Mouse (Mus musculus): ENCODE results near the gene Slamf8. TPM values are rescaled to one million over a fixed set of nuclear protein-coding genes. Genes with fewer than 3 reads are reported as not detected.

Gene Slamf8
- total RNA-seq, 2 experiments from 2014 or later, result 0.14 TPM; not detected in 1

DNA sequence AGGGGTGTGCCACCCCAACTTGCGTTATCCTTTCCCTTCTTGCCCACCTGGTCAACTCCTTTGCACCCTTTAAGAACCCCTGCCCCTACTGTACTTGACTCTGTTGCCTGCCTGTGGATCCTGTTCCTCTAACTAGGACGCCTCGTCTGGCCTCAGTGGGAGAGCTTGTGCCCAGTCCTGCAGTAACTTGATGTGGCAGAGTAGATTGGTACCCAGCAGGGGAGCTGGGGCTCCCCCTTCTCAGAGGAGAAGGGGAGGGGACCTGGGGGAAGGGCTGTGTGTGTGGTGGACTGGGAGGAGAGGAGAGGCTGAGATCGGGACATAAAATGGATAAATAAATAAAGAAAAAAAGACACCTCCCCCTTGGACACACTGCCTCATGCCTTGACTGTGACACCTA is 5.3 kb downstream of the Slamf8 start:
- no peak for TF ChIP-seq CTCF (IDR thresholded peaks at IDR 0.05)
- intact Hi-C loops (cut with DNase I), result no loop called here
- DNase-seq, result no peak
- H3K27ac ChIP-seq, result no peak overlapping the region
- H3K4me3 ChIP-seq, result no peak overlapping the region

GRCm38 (mm10) chr1:172584271-172584670 is 6.1 kb downstream of the Slamf8 start:
- TF ChIP-seq CTCF (IDR thresholded peaks at IDR 0.05), result no peak
- intact Hi-C loops (cut with DNase I), result no loop called here
- no peak for DNase-seq
- H3K4me3 ChIP-seq, result no peak overlapping the region
- no peak overlapping the region for H3K27ac ChIP-seq

DNA sequence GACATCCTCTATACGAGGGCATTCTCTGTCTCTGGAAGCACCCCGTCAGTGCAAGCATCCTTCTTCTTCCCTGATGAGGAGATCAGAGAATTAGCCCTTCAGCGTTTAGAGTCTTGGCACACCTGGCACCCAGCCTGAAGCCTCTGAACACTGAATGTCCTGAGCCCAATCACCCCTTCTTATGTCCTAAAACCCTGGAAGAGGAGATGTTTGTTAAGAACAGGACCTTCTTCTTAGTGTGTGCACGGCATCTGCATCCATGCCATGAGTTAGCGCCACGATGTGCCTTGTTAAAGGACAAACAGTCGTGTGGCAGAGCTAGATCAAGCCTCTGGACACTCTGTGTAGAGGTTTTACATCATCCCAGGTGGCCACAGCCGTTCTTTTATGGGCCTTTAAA is 7.9 kb downstream of the Slamf8 start:
- intact Hi-C loops (cut with DNase I), result no loop called here
- DNase-seq, result no peak
- TF ChIP-seq CTCF (IDR thresholded peaks at IDR 0.05), result no peak

DNA sequence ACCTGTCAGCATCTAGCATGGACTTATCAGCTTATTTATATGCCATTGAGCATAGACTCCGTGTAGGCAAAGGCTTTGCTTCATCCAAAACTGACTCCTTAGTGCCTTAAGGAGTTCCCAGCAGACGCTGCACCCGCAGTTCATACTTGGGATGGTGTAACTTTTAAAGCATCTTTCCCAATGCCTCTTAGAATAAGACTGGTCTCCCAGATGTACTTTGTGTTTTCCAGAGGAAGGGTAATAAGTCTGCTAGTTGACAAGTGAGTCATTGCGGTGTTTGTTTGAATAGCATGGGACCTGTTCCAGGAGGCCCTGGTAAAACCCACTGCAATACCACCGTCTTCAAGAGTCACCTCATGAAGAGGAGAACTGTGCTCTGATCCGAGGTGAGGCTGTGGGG is 10.3 kb downstream of the Slamf8 start:
- intact Hi-C loops (cut with DNase I), result no loop called here
- Histone ChIP-seq H3K27ac (no peak overlapping the region), H3K4me3 (no peak overlapping the region)
- TF ChIP-seq CTCF (IDR thresholded peaks at IDR 0.05), result no peak
- no peak for DNase-seq

More for the DNA sequence above, 7.9 kb downstream of the Slamf8 start:
- Histone ChIP-seq H3K27ac (no peak overlapping the region), H3K4me3 (no peak overlapping the region)

- no peak for TF ChIP-seq CTCF (IDR thresholded peaks at IDR 0.05)
- intact Hi-C loops (cut with DNase I), result no loop called here
- no peak for DNase-seq
- Histone ChIP-seq H3K4me3 (no peak overlapping the region), H3K27ac (no peak overlapping the region; the same call in 1 of the 2 replicates)
Measured at GRCm38 (mm10) chr1:172567758-172568157, 22.6 kb downstream of the Slamf8 start.

DNA sequence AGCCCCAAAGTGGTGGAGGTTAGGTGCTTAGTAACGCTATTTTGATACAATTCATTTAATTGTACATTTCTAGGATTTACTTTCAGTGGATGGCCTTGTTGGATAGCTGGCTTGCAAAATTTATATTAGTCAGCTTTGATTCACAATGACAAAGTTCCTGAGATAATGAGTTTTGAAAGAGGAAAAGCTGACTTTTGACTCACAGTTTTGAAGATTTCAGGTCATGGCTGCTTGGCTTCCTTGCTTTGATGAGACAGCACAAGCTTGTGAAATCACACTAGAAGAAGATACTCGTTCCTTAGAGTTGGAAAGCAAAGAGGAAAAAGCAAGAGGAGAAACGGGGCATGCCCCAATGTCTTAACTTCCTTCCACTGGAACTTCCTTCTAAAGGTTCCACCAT is 24.2 kb downstream of the Slamf8 start:
- no peak overlapping the region for H3K4me3 ChIP-seq
- H3K27ac ChIP-seq, result no peak overlapping the region
- TF ChIP-seq CTCF (IDR thresholded peaks at IDR 0.05), result no peak
- intact Hi-C loops (cut with DNase I), result no loop called here
- DNase-seq, result no peak

GRCm38 (mm10) chr1:172563465-172563828 is 26.9 kb downstream of the Slamf8 start:
- no peak for DNase-seq
- no peak for TF ChIP-seq CTCF (IDR thresholded peaks at IDR 0.05)
- intact Hi-C loops (cut with DNase I), result loop anchor here (1.0 kb wide), 1 partner anchor 35 kb away; no protein-coding TSS in a partner anchor
- Histone ChIP-seq H3K27ac (peak overlapping the region; percentile 79), H3K4me3 (peak overlapping the region; percentile 75)

DNA sequence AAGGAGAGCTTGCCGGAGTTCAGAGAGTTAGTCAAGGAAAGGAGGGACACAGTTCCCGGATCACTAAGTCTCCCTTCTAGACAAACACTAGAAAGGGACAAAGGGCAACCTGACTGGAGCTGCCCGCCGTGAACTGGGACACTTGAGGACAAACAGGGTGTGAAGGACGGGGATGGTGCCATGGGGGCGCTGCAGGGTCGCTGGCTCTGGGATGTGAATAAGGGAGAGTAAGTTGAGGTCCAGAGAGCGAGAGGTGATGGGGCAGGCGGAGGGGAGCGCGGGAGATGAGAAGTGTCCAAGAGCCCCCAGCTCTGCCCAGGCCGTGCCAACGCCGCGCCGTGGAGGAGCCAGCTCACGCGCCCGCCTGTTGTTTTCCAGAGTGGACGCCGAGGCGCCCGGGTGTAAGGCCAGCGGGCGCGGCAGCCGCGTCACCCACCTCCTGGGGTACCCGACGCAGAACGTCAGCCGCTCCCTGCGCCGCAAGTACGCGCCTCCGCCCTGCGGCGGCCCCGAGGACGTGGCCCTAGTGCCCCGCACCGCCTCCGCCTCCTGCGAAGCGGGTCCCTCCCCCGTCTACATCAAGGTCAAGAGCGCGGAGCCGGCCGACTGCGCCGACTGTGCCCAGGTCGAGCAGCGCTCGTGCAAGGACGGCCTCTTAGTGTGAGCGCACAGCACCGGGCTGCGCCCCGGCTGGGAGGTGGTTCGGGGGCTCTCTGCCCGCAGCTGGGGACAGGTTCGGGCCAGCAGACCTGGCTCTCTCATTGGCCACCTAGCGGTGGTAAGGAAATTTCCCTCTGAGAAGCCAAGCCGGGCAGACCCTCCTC is 27.5 kb downstream of the Slamf8 start:
- Histone ChIP-seq H3K27ac (peak overlapping the region; percentile 79), H3K4me3 (peak overlapping the region; percentile 75)
- peak; percentile 71 for TF ChIP-seq CTCF (IDR thresholded peaks at IDR 0.05)
- intact Hi-C loops (cut with DNase I), result loop anchor here (1.0 kb wide), 1 partner anchor 35 kb away; no protein-coding TSS in a partner anchor
- peak; percentile 78 for DNase-seq

DNA sequence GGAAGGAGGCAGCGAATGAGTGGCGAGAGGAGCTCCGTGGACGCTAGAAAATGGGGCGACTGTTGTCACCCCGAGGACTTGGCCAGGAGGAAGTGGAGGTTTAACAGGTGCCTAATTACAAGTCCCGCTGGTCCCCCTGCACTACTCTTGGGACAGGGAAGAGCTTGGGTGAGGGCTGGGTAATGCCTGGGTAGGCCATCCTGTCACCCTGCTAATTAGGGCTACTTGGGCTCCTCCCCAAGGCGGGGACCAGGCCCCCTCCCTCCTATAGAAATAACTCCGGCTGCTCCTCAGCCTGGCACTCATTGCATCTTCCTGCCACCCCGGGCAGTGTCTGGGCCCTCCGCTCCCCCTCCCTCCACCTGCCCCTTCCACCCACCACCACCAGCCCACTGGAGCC is 34.7 kb downstream of the Slamf8 start, which contains the start of gene Vsig8:
Gene Vsig8, plus strand, starts transcription at position 301 of the 400 bp plus-strand sequence.
- H3K4me3 ChIP-seq, result no peak within 1 kb of the TSS
- intact Hi-C loops (cut with DNase I), result no loop called here

DNA sequence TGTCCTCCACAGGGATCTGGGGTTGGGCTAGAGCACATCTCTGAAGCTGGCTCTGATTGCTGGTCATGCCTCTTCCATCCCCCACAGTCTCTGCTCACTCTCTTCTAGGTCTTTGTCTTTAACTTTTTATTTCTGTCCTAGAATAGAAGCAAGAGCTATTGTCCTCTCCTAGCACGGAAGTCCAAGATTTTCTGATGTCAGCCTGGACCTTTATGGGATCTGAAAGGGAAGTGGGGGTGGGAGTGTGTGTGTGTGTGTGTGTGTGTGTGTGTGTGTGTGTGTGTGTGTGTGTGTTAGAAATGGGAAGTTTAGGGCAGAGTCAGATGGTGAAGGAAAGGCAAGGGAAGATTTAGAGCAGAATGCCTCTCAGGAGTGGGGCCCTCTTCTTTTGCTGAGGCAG is 37.7 kb downstream of the Slamf8 start:
- TF ChIP-seq CTCF (IDR thresholded peaks at IDR 0.05), result no peak
- Histone ChIP-seq H3K4me3 (no peak overlapping the region), H3K27ac (no peak overlapping the region)
- intact Hi-C loops (cut with DNase I), result no loop called here
- DNase-seq, result no peak

More for the DNA sequence above, 34.7 kb downstream of the Slamf8 start, which contains the start of gene Vsig8:
- H3K27ac ChIP-seq, result no peak within 1 kb of the TSS
- no peak for DNase-seq
- no peak for TF ChIP-seq CTCF (IDR thresholded peaks at IDR 0.05)

DNA sequence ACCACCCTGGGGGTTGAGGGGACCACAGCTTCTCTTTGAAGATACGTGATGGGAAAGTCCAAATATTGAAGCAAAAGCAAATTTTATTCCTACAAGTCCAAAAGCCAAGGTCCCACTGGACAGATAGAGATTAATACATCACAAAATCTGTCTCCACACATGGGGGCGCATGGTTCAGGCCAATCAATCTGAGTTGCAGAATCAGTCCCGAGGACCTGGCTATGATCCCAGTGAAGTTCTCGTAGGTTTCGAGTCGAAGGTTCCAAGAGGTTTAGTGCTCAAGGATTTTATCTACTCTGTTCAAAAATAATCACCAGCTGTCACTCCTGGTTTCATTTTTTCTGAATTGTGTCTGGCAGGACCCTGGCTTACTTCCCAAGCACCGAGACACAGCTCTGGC is 39.4 kb downstream of the Slamf8 start:
- DNase-seq, result no peak
- Histone ChIP-seq H3K27ac (no peak overlapping the region), H3K4me3 (peak overlapping the region; percentile 64)
- intact Hi-C loops (cut with DNase I), result no loop called here
- TF ChIP-seq CTCF (IDR thresholded peaks at IDR 0.05), result no peak

GRCm38 (mm10) chr1:172550551-172550951 is 39.8 kb downstream of the Slamf8 start:
- peak; percentile 46 for DNase-seq
- no peak for TF ChIP-seq CTCF (IDR thresholded peaks at IDR 0.05)
- Histone ChIP-seq H3K27ac (peak overlapping the region; percentile 46), H3K4me3 (peak overlapping the region; percentile 64)
- intact Hi-C loops (cut with DNase I), result no loop called here

- Histone ChIP-seq H3K27ac (0 out of 2 replicates have a peak overlapping the region, but pooled peaks have one; percentile 46), H3K4me3 (peak overlapping the region; percentile 64)
- TF ChIP-seq CTCF (IDR thresholded peaks at IDR 0.05), result no peak
- intact Hi-C loops (cut with DNase I), result no loop called here
- no peak for DNase-seq
Measured at GRCm38 (mm10) chr1:172549717-172550116, 40.7 kb downstream of the Slamf8 start.

GRCm38 (mm10) chr1:172549314-172549713 is 41.1 kb downstream of the Slamf8 start:
- Histone ChIP-seq H3K4me3 (no peak overlapping the region), H3K27ac (no peak overlapping the region)
- DNase-seq, result no peak
- intact Hi-C loops (cut with DNase I), result no loop called here
- TF ChIP-seq CTCF (IDR thresholded peaks at IDR 0.05), result no peak
